Mouse (Mus musculus): ENCODE results near the gene Tlr9. TPM values are rescaled to one million over a fixed set of nuclear protein-coding genes. Genes with fewer than 3 reads are reported as not detected.

Gene Tlr9
- total and polyA plus RNA-seq, 3 experiments = not detected

DNA sequence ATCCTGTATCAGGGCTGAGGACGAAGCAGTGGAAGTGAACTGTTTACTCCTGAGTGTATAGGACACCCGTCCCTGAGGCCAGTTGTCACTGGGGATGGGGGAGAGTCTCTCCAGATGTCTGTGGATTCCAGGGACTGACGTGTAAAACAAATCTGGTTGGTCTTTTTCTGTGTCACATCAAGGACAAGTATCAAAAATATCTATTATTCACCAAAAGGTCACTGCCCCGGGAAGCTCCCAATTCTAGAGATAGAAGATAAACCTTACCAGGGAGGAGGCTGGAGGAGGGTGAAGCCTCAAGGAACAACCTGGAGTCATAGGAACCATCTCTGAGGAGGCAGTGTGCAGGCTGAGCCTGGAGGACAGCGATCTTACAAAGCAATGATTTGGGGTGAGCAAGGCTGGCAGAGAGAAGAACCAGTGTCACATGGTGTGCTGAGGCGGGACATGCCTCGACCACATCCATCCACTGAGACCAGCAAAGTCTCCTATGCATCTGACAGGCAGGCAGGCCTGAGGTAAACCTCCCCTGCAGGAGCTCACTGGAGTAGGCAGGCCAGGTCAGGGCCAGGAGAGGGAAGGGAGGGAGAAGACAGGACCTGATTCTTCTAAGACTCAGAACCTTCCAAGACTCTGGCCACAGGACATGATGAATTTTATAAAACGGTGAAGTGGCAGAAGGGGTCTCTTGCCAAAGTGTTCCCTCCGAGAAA lies 46.8 kb downstream of the Tlr9 start:
- TF ChIP-seq CHD2 (IDR thresholded peaks at IDR 0.05; ENCODE audit: low read length) = no peak
- no peak for TF ChIP-seq SIN3A (IDR thresholded peaks at IDR 0.05; ENCODE audit: low read length)
- no peak for TF ChIP-seq SMC3 (IDR thresholded peaks at IDR 0.05; ENCODE audit: low read depth, low read length)
- DNase-seq (ENCODE audit: low read depth, low spot score) = no peak
- Histone ChIP-seq H3K4me3 (ENCODE audit: control insufficient read depth in 1 of 2, insufficient read depth in 1 of 2, low read depth in 2 of 2, low read length in 2 of 2) (no peak overlapping the region), H3K9ac (ENCODE audit: control insufficient read depth, low read depth, low read length, poor library complexity, severe bottlenecking) (no peak overlapping the region), H3K79me2 (ENCODE audit: control insufficient read depth, insufficient read depth, low read length, poor library complexity) (no peaks in the 10 kb centered on the region), H3K27ac (ENCODE audit: control insufficient read depth, low read depth, low read length) (no peak overlapping the region), H3K27me3 (ENCODE audit: control insufficient read depth in 1 of 2, insufficient read depth in 2 of 2, low read length in 2 of 2) (no peaks in the 10 kb centered on the region; a peak in 1 of 4 replicates), H3K9me3 (replicated peaks; ENCODE audit: insufficient read depth, low read length) (no peaks in the 10 kb centered on the region), H3K4me1 (ENCODE audit: control insufficient read depth in 1 of 2, insufficient read depth in 2 of 2, low read length in 2 of 2) (no peaks in the 10 kb centered on the region), H3K36me3 (ENCODE audit: control insufficient read depth in 1 of 2, insufficient read depth in 2 of 2, low read length in 2 of 2) (no peaks in the 10 kb centered on the region)

DNA sequence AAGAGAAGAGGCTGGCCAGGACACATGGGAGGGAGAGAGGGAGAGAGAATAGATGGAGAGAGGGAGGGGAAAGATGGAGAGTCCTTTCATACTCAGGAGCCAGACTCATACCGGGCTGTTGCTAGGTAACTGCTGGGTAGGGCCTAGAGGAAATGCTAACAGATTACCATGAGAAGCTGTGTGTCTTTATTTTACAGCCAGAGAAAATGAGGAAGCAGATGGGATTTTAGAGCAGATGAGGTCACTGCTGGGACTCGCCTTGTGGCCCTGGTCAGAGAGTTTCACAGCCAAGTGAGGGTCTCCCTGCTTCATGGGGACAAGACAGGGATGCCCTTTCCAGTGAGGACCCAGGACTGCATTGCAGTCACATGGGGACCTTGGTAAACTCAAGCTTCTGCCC lies 47.5 kb downstream of the Tlr9 start:
- Histone ChIP-seq H3K9ac (ENCODE audit: control insufficient read depth, low read depth, low read length, poor library complexity, severe bottlenecking) (no peak overlapping the region), H3K9me3 (replicated peaks; ENCODE audit: insufficient read depth, low read length) (no peaks in the 10 kb centered on the region), H3K79me2 (ENCODE audit: control insufficient read depth, insufficient read depth, low read length, poor library complexity) (no peaks in the 10 kb centered on the region), H3K4me1 (ENCODE audit: control insufficient read depth in 1 of 2, insufficient read depth in 2 of 2, low read length in 2 of 2) (no peaks in the 10 kb centered on the region), H3K27ac (ENCODE audit: control insufficient read depth, low read depth, low read length) (no peak overlapping the region), H3K4me3 (ENCODE audit: control insufficient read depth in 1 of 2, insufficient read depth in 1 of 2, low read depth in 2 of 2, low read length in 2 of 2) (no peak overlapping the region), H3K36me3 (ENCODE audit: control insufficient read depth in 1 of 2, insufficient read depth in 2 of 2, low read length in 2 of 2) (no peaks in the 10 kb centered on the region), H3K27me3 (ENCODE audit: control insufficient read depth in 1 of 2, insufficient read depth in 2 of 2, low read length in 2 of 2) (no peaks in the 10 kb centered on the region)
- TF ChIP-seq CHD1 (IDR thresholded peaks at IDR 0.05; ENCODE audit: low read depth, low read length) = no peak
- DNase-seq (ENCODE audit: low read depth, low spot score) = peak; percentile 60

- H3K27ac ChIP-seq (ENCODE audit: control insufficient read depth, low read depth, low read length) = no peak overlapping the region
- H3K4me3 ChIP-seq (ENCODE audit: control insufficient read depth in 1 of 2, insufficient read depth in 1 of 2, low read depth in 2 of 2, low read length in 2 of 2) = no peak overlapping the region
- H3K9ac ChIP-seq (ENCODE audit: control insufficient read depth, low read depth, low read length, poor library complexity, severe bottlenecking) = no peak overlapping the region
- no peaks in the 10 kb centered on the region for H3K27me3 ChIP-seq (ENCODE audit: control insufficient read depth in 1 of 2, insufficient read depth in 2 of 2, low read length in 2 of 2)
- no peak for TF ChIP-seq KAT2A (conservative IDR thresholded peaks at IDR 0.05; ENCODE audit: low read depth, low read length)
- no peak for TF ChIP-seq POLR2A (IDR thresholded peaks at IDR 0.05; ENCODE audit: control insufficient read depth in 1 of 2, insufficient read depth in 1 of 2, low read depth in 1 of 2, low read length in 2 of 2, poor library complexity in 1 of 2)
- no peaks in the 10 kb centered on the region for H3K36me3 ChIP-seq (ENCODE audit: control insufficient read depth in 1 of 2, insufficient read depth in 2 of 2, low read length in 2 of 2)
- H3K79me2 ChIP-seq (ENCODE audit: control insufficient read depth, insufficient read depth, low read length, poor library complexity) = no peaks in the 10 kb centered on the region
- no peaks in the 10 kb centered on the region for H3K4me1 ChIP-seq (ENCODE audit: control insufficient read depth in 1 of 2, insufficient read depth in 2 of 2, low read length in 2 of 2)
- DNase-seq (ENCODE audit: low read depth, low spot score) = no peak
- no peaks in the 10 kb centered on the region for H3K9me3 ChIP-seq (replicated peaks; ENCODE audit: insufficient read depth, low read length)
Measured at GRCm38 (mm10) chr9:106270656-106271055, 48.3 kb downstream of the Tlr9 start.

DNA sequence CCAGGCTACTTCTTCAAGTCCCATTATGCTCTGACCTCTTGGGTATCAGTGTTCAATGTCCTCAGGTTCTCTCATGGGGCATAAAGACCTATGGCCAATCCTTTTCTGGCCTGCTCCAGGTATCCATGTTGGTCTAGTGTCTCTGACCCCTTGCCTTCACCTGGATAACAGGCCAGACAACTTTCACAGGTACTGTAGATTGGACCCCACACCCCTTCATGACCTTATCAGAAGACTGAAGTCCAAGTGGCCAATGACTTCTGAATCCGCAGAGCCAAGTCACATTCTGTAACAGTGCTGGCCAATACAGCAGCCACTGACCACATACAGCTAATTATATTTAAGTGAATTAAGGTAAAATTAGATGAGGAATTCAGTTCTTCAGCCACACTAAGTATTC lies 49.9 kb downstream of the Tlr9 start:
- H3K4me1 ChIP-seq (ENCODE audit: control insufficient read depth in 1 of 2, insufficient read depth in 2 of 2, low read length in 2 of 2) = no peaks in the 10 kb centered on the region; a peak in 1 of 4 replicates
- H3K36me3 ChIP-seq (ENCODE audit: control insufficient read depth in 1 of 2, insufficient read depth in 2 of 2, low read length in 2 of 2) = no peaks in the 10 kb centered on the region; a peak in 1 of 4 replicates
- H3K4me3 ChIP-seq (ENCODE audit: control insufficient read depth in 1 of 2, insufficient read depth in 1 of 2, low read depth in 2 of 2, low read length in 2 of 2) = no peak overlapping the region
- no peak overlapping the region for H3K9ac ChIP-seq (ENCODE audit: control insufficient read depth, low read depth, low read length, poor library complexity, severe bottlenecking)
- DNase-seq (ENCODE audit: low read depth, low spot score) = no peak
- H3K79me2 ChIP-seq (ENCODE audit: control insufficient read depth, insufficient read depth, low read length, poor library complexity) = no peaks in the 10 kb centered on the region
- no peak overlapping the region for H3K27ac ChIP-seq (ENCODE audit: control insufficient read depth, low read depth, low read length)
- TF ChIP-seq POLR2AphosphoS2 (IDR thresholded peaks at IDR 0.05; ENCODE audit: low read length) = no peak
- TF ChIP-seq ZMIZ1 (IDR thresholded peaks at IDR 0.05; ENCODE audit: low read depth, low read length) = no peak
- no peak for TF ChIP-seq MAFK (IDR thresholded peaks at IDR 0.05; ENCODE audit: borderline replicate concordance, low read depth, low read length)
- no peak for TF ChIP-seq POLR2AphosphoS5 (IDR thresholded peaks at IDR 0.05; ENCODE audit: borderline replicate concordance, low read depth, low read length)
- no peak for TF ChIP-seq ZNF384 (IDR thresholded peaks at IDR 0.05; ENCODE audit: low read depth, low read length)
- no peak for TF ChIP-seq POLR2A (IDR thresholded peaks at IDR 0.05; ENCODE audit: control insufficient read depth in 1 of 2, insufficient read depth in 1 of 2, low read depth in 1 of 2, low read length in 2 of 2, poor library complexity in 1 of 2)
- no peak for TF ChIP-seq MYB (IDR thresholded peaks at IDR 0.05; ENCODE audit: low read depth, low read length)
- TF ChIP-seq MXI1 (IDR thresholded peaks at IDR 0.05; ENCODE audit: low read depth, low read length) = no peak
- TF ChIP-seq USF2 (IDR thresholded peaks at IDR 0.05; ENCODE audit: borderline replicate concordance in 1 of 2, insufficient read depth in 1 of 2, low read depth in 1 of 2, low read length in 2 of 2) = no peak
- H3K9me3 ChIP-seq (replicated peaks; ENCODE audit: insufficient read depth, low read length) = no peaks in the 10 kb centered on the region
- no peaks in the 10 kb centered on the region for H3K27me3 ChIP-seq (ENCODE audit: control insufficient read depth in 1 of 2, insufficient read depth in 2 of 2, low read length in 2 of 2)

All from MEL (cell line).